Mouse (Mus musculus): ENCODE data around the gene Gm6890.
"Not testable (repeated sequence)": the region's sequence is repeated elsewhere in the genome, so short reads cannot be mapped to it uniquely, and the experiment has no call there.

The Gm6890 gene

DNA sequence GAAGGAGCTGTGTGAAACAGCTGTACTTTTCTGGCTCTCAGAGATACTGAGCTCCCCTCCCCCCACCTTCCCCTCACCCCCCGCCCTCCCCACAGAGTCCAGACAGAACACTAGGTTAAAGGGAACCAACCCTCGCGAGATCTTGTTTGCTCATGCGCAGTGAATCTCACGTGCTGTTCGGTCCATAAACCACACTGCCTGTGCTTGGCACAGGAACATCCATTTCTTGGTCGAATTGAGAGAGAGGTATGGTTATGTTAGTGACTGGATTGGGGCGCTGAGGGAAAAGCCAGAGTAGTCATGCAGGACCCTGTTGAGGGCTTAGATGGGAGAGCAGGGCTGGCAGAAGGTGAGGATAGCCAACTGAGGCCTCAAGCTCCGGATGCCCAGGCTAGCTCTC, at the start of gene Gm6890:
Gene Gm6890, plus strand, starts transcription at position 301 of the 400 bp plus-strand sequence.
- DNase-seq: not testable (repeated sequence)

DNA sequence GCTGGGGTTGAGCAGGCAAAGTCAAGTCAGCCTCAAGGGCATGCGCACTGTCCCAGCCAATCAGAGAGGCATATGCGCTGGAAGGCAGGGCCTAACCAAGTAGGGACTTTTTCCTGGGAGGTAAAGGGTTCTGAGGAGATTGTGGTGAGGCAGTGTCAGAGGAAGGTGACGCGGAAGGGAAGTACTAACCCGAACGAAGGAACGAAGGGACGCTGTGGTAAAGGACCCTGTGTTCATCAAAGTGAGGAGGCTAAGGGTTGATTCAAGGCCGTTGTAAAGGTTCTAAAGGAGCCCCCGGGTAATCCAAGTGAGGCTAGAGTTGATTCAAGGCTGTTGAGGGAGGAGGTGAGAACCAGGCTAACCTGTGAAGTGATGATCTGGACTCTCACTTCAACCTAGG, 14.5 kb upstream of the Gm6890 start:
- DNase-seq: peak in 1 of 2 experiments; percentile 5

DNA sequence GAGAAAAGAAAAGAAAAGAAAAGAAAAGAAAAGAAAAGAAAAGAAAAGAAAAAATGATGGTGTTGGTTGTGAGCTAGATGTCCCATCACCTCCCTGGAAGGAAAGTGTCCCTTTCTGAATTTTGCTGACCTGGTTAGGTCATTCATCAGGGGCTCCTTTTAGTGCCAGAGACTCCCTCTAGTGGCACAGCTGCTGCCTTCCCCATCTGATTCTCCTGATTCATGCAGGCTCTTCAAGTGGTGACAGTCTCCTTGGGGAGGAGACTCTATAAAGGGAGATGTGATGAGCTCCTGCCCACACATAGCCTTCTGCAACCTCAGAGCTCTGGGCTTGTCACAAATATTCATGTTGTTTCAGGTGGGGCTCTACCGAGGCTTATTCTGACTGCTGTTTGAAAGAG, 30.0 kb downstream of the Gm6890 start:
- not testable (repeated sequence) for DNase-seq

Measured in thymus, postnatal 36 days (tissue).